Mouse (Mus musculus): ENCODE measurements at regions not wholly inside any gene's neighbourhood (a gene's known extent, or its start where the extent isn't known, plus 50 kb on each side); places are given as distances from the start of the nearest gene placed in this dataset.

DNA sequence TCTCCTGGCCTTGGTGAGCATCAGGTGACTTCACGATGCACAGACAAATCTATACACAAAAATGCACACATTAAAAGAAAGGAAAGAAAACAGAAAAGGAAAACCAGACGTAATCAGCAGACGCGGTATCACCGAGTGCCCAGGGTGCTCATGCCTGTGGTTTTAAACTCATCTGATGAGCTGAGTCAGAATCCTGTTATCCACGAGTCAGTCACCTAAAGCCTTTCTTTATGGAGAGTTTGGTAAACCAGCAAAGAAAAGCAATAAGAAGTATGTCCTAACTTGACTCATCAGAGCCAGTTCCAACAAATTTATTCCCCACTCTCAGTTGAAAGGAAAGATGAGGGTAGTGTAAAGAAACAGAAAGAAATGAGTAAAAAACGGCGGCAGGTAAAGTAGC, 391.5 kb downstream of the Cd83 start:
- TF ChIP-seq TAL1 (IDR thresholded peaks at IDR 0.05; ENCODE audit: low read length) (no peak), GATA1 (IDR thresholded peaks at IDR 0.05; ENCODE audit: low read length) (no peak)

All from erythroblast, embryonic 14.5 days (primary cell).